Mouse (Mus musculus): ENCODE results near the gene Faim.

Faim gene

GRCm38 (mm10) chr9:98974898-98975297, 11.3 kb upstream of the Faim start:
- DNase-seq (ENCODE audit: low read depth, low spot score), result no peak

- DNase-seq (ENCODE audit: low read depth, low spot score), result no peak
These were observed 10.1 kb upstream of the Faim start for GRCm38 (mm10) chr9:98976081-98976480.

GRCm38 (mm10) chr9:98976520-98976919, 9.7 kb upstream of the Faim start:
- DNase-seq (ENCODE audit: low read depth, low spot score), result no peak

- no peak for DNase-seq (ENCODE audit: low read depth, low spot score)
These were observed 6.4 kb upstream of the Faim start for GRCm38 (mm10) chr9:98979431-98980416.

GRCm38 (mm10) chr9:98986476-98987096, 413 bp downstream of the Faim start:
- DNase-seq (ENCODE audit: low read depth, low spot score), result no peak

GRCm38 (mm10) chr9:98987131-98987530, 958 bp downstream of the Faim start:
- DNase-seq (ENCODE audit: low read depth, low spot score), result no peak

GRCm38 (mm10) chr9:98994103-98994502, 7.9 kb downstream of the Faim start:
- DNase-seq (ENCODE audit: low read depth, low spot score), result no peak

- DNase-seq (ENCODE audit: low read depth, low spot score), result no peak
These were observed 13.7 kb downstream of the Faim start for GRCm38 (mm10) chr9:98999881-99000339.

GRCm38 (mm10) chr9:99001326-99001725, 15.2 kb downstream of the Faim start:
- DNase-seq (ENCODE audit: low read depth, low spot score), result no peak

- DNase-seq (ENCODE audit: low read depth, low spot score), result no peak
These were observed 23.1 kb downstream of the Faim start for GRCm38 (mm10) chr9:99009069-99009897.

- no peak for DNase-seq (ENCODE audit: low read depth, low spot score)
These were observed 23.7 kb downstream of the Faim start for GRCm38 (mm10) chr9:99009898-99010199.

GRCm38 (mm10) chr9:99016301-99016700, 30.1 kb downstream of the Faim start:
- no peak for DNase-seq (ENCODE audit: low read depth, low spot score)

GRCm38 (mm10) chr9:99016759-99017158, 30.6 kb downstream of the Faim start:
- DNase-seq (ENCODE audit: low read depth, low spot score), result no peak

- DNase-seq (ENCODE audit: low read depth, low spot score), result no peak
These were observed 31.5 kb downstream of the Faim start for GRCm38 (mm10) chr9:99017679-99018078.

- DNase-seq (ENCODE audit: low read depth, low spot score), result no peak
These were observed 35.0 kb downstream of the Faim start for GRCm38 (mm10) chr9:99021166-99021565.

GRCm38 (mm10) chr9:99021751-99022150, 35.6 kb downstream of the Faim start:
- DNase-seq (ENCODE audit: low read depth, low spot score), result no peak

GRCm38 (mm10) chr9:99032031-99032430, 45.9 kb downstream of the Faim start:
- no peak for DNase-seq (ENCODE audit: low read depth, low spot score)

GRCm38 (mm10) chr9:99034111-99034510, 47.9 kb downstream of the Faim start:
- DNase-seq (ENCODE audit: low read depth, low spot score), result no peak

GRCm38 (mm10) chr9:99035575-99035974, 49.4 kb downstream of the Faim start, which contains the start of gene Gm1123:
TSS of gene Gm1123 (minus strand) at chr9:99035715.
- no peak for DNase-seq (ENCODE audit: low read depth, low spot score)

- DNase-seq (ENCODE audit: low read depth, low spot score), result no peak
These were observed 55.8 kb downstream of the Faim start for GRCm38 (mm10) chr9:99041994-99042393.

- no peak for DNase-seq (ENCODE audit: low read depth, low spot score)
These were observed 56.5 kb downstream of the Faim start for GRCm38 (mm10) chr9:99042641-99043040.

GRCm38 (mm10) chr9:99044761-99045160, 58.6 kb downstream of the Faim start:
- DNase-seq (ENCODE audit: low read depth, low spot score), result no peak
